Mouse (Mus musculus): ENCODE results near the gene Efhb.

The Efhb gene

GRCm38 (mm10) chr17:53462603-53463495 lies at the start of gene Efhb:
Gene Efhb, minus strand, starts transcription at chr17:53463321.
- peak; percentile 35 for DNase-seq (ENCODE audit: low read depth, low spot score)

GRCm38 (mm10) chr17:53512311-53512951 lies 49.3 kb upstream of the Efhb start:
- peak; percentile 28 for DNase-seq (ENCODE audit: low read depth, low spot score)

- DNase-seq (ENCODE audit: low read depth, low spot score): no peak
These were observed 39.8 kb upstream of the Efhb start for GRCm38 (mm10) chr17:53502966-53503365.

- peak; percentile 24 for DNase-seq (ENCODE audit: low read depth, low spot score)
These were observed 25.9 kb upstream of the Efhb start for GRCm38 (mm10) chr17:53489007-53489378.

- peak; percentile 86 for DNase-seq (ENCODE audit: low read depth, low spot score)
These were observed 25.3 kb upstream of the Efhb start for GRCm38 (mm10) chr17:53488291-53489006.

GRCm38 (mm10) chr17:53480433-53480832 lies 17.3 kb upstream of the Efhb start:
- DNase-seq (ENCODE audit: low read depth, low spot score): no peak

- peak; percentile 77 for DNase-seq (ENCODE audit: low read depth, low spot score)
These were observed 16.5 kb upstream of the Efhb start for GRCm38 (mm10) chr17:53479604-53480041.

GRCm38 (mm10) chr17:53478858-53479603 lies 15.9 kb upstream of the Efhb start, which contains the start of gene Rab5a:
Gene Rab5a, plus strand, starts transcription at chr17:53479234.
- DNase-seq (ENCODE audit: low read depth, low spot score): peak; percentile 98

GRCm38 (mm10) chr17:53478066-53478857 lies 15.1 kb upstream of the Efhb start:
- no peak for DNase-seq (ENCODE audit: low read depth, low spot score)

GRCm38 (mm10) chr17:53468697-53469096 lies 5.6 kb upstream of the Efhb start:
- no peak for DNase-seq (ENCODE audit: low read depth, low spot score)

- DNase-seq (ENCODE audit: low read depth, low spot score): peak; percentile 44
These were observed 2.4 kb upstream of the Efhb start for GRCm38 (mm10) chr17:53465569-53465968.

- DNase-seq (ENCODE audit: low read depth, low spot score): no peak
These were observed 347 bp upstream of the Efhb start for GRCm38 (mm10) chr17:53463496-53463840.

GRCm38 (mm10) chr17:53456742-53457141 lies 6.4 kb downstream of the Efhb start:
- DNase-seq (ENCODE audit: low read depth, low spot score): no peak

- DNase-seq (ENCODE audit: low read depth, low spot score): no peak
These were observed 7.0 kb downstream of the Efhb start for GRCm38 (mm10) chr17:53456152-53456551.

GRCm38 (mm10) chr17:53402689-53403306 lies 60.3 kb downstream of the Efhb start:
- peak; percentile 52 for DNase-seq (ENCODE audit: low read depth, low spot score)

- no peak for DNase-seq (ENCODE audit: low read depth, low spot score)
These were observed 69.9 kb downstream of the Efhb start for GRCm38 (mm10) chr17:53393201-53393600.

GRCm38 (mm10) chr17:53389507-53389906 lies 73.6 kb downstream of the Efhb start:
- peak; percentile 28 for DNase-seq (ENCODE audit: low read depth, low spot score)

GRCm38 (mm10) chr17:53387581-53388473 lies 75.3 kb downstream of the Efhb start:
- peak; percentile 21 for DNase-seq (ENCODE audit: low read depth, low spot score)

- no peak for DNase-seq (ENCODE audit: low read depth, low spot score)
These were observed 76.3 kb downstream of the Efhb start for GRCm38 (mm10) chr17:53386863-53387262.
